Comparison of ENCODE assay signal across 9 mouse cellular contexts in the genomic region with DNA sequence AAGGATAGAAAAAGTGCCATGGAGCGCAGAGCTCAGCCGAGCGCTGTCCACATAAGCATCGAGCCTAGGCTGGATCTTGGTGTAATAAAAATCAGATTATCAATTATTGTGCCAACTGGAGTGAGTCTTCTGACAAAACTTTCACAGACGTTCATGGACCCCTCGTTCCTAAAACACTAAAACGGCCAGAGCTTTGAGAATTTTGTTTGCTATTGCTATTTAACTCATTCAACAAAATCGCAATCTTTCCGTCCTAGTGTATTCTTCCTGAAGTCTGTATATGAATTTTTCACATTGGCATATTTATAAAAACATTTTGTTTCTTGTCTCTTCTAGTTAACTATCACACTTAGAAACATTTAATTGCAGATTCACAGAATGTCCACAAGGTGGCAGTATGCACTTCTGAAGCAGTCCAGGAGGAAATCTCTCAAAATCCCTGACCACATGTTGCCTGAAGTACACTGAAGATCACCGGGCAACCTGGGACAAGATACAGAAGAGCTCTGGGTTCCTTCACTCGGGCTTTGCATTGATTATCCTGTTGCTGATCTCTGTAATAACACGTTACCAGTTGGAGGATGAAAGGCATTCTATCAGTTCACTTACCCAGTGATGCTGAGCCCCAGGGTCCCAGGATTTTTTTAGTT. TPM values are rescaled to one million over a fixed set of nuclear protein-coding genes. Genes with fewer than 3 reads are reported as not detected.
DNase-seq lines count a peak whose midpoint lies in the region; ATAC-seq and TF ChIP-seq lines count a peak whose summit lies in the region.
"Had no signal": no experiment of that assay in that cellular context is flagged by ENCODE, and none has a peak within 500 bp of the region (broad histone marks: within the 10 kb centered on the region; RNA-seq: fewer than 3 reads in every experiment).

No protein-coding gene starts in this region.

- H3K4me2 ChIP-seq in forebrain, embryonic 16.5 days (ENCODE audit: low read length): no peak overlapping the region

- no peaks in the 10 kb centered on the region for H3K36me3 ChIP-seq in spleen, adult 2 months (ENCODE audit: control insufficient read depth, insufficient read depth, low read length)
- no peaks in the 10 kb centered on the region for H3K36me3 ChIP-seq in forebrain, embryonic 16.5 days (ENCODE audit: control insufficient read depth, insufficient read depth)
- H3K36me3 ChIP-seq: limb, embryonic 12.5 days had no signal

- TF ChIP-seq POLR2A in spleen, adult 2 months (IDR thresholded peaks at IDR 0.05; ENCODE audit: low read depth, low read length): no peak

- H3K9me3 ChIP-seq in forebrain, embryonic 16.5 days (ENCODE audit: control insufficient read depth, low read length): no peaks in the 10 kb centered on the region
- H3K9me3 ChIP-seq: limb, embryonic 12.5 days had no signal

- H3K4me1 ChIP-seq in spleen, adult 2 months (ENCODE audit: control insufficient read depth, insufficient read depth, insufficient read length): no peaks in the 10 kb centered on the region
- H3K4me1 ChIP-seq in forebrain, embryonic 16.5 days (replicated peaks; ENCODE audit: control insufficient read depth, insufficient read depth, low read length): peaks cover 3% of the 10 kb centered on the region; the same call in 1 of the 2 replicates

- H3K27ac ChIP-seq in spleen, adult 2 months (ENCODE audit: insufficient read depth, low read length): no peak overlapping the region
- H3K27ac ChIP-seq in forebrain, embryonic 16.5 days (ENCODE audit: low read length): no peak overlapping the region
- H3K27ac ChIP-seq: limb, embryonic 12.5 days had no signal

- ATAC-seq in forebrain, embryonic 16.5 days: peak; percentile 49; the same call in 1 of the 2 replicates
- no peak for ATAC-seq in erythroblast, adult 5-6 weeks (replicated peaks; ENCODE audit: low FRiP score, poor library complexity, severe bottlenecking)

- DNase-seq in adrenal gland, postnatal 10 days: peak; percentile 20
- no peak for DNase-seq in adrenal gland, adult 8-10 months
- DNase-seq in spleen, adult 2 months (ENCODE audit: low read depth in 1 of 2, low spot score in 2 of 2): peak in 1 of 2 experiments; percentile 9
- no peak for DNase-seq in spleen, postnatal 4 days (ENCODE audit: low spot score in 2 of 2)
- peak; percentile 4 to 14 for DNase-seq in kidney, postnatal 4 days
- peak; percentile 47 for DNase-seq in naive thymus-derived CD4-positive, alpha-beta T cell, adult 2 months (ENCODE audit: low read depth)

- 40% methylated on average over 12 of the region's 12 CpGs for WGBS in spleen, adult 2 months
- 26% methylated on average over 12 of the region's 12 CpGs for WGBS in forebrain, embryonic 16.5 days

- TF ChIP-seq CTCF in spleen, adult 2 months (IDR thresholded peaks at IDR 0.05; ENCODE audit: extremely low read depth, insufficient read depth, insufficient read length, insufficient replicate concordance): peak; percentile 28; the same call in 1 of the 2 replicates

- H3K4me3 ChIP-seq in spleen, adult 2 months (ENCODE audit: extremely low read depth, insufficient read depth, insufficient read length): no peak overlapping the region
- no peak overlapping the region for H3K4me3 ChIP-seq in forebrain, embryonic 16.5 days (replicated peaks; ENCODE audit: low read length)
- H3K4me3 ChIP-seq: limb, embryonic 12.5 days had no signal

- H3K27me3 ChIP-seq in spleen, adult 2 months (ENCODE audit: control insufficient read depth, insufficient read depth, low read length): no peaks in the 10 kb centered on the region
- H3K27me3 ChIP-seq in forebrain, embryonic 16.5 days (replicated peaks; ENCODE audit: control insufficient read depth, insufficient read depth, low read length): no peaks in the 10 kb centered on the region

- no peak overlapping the region for H3K9ac ChIP-seq in forebrain, embryonic 16.5 days (replicated peaks; ENCODE audit: low read depth, low read length)
- H3K9ac ChIP-seq: limb, embryonic 12.5 days had no signal

RNA-seq across cellular contexts. Expression of a gene that starts 1.1 kb away (rescaled TPM):
- total RNA-seq in adrenal gland, postnatal 10 days (2021): not detected
- not detected for total RNA-seq in adrenal gland, adult 8-10 months (2022)
- polyA plus RNA-seq in spleen, adult 2 months (2012; rRNA removed): not detected in 2 replicates
- not detected in 2 replicates for polyA plus RNA-seq in forebrain, embryonic 16.5 days (2015; fragmentation: Nextera tagmentation; extraction: Ambion mirVana)
- total RNA-seq in erythroblast, adult 5-6 weeks (2015; ENCODE audit: low replicate concordance): not detected in 2 replicates
- total RNA-seq in erythroblast, adult 5-6 weeks (2017; ENCODE audit: low replicate concordance): not detected in 2 replicates
- polyA plus RNA-seq: limb, embryonic 12.5 days had no signal

Comparison
In these comparisons a context has a peak if more than half of its experiments do, and no peak if none do; other contexts are left out.
1. DNase-seq: peak in adrenal gland, postnatal 10 days (single experiment), kidney, postnatal 4 days (2 of 2) and naive thymus-derived CD4-positive, alpha-beta T cell, adult 2 months (single experiment); none in adrenal gland, adult 8-10 months (single experiment) and spleen, postnatal 4 days (0 of 2).